Mouse (Mus musculus): ENCODE measurements around the gene Gm10277. TPM values are rescaled to one million over a fixed set of nuclear protein-coding genes. Genes with fewer than 3 reads are reported as not detected.
A peak's percentile ranks its signal among the peaks of the same experiment; 100 is the strongest.

The Gm10277 gene
- polyA plus RNA-seq, 1 experiment from 2014 or later = 1.5 TPM

GRCm38 (mm10) chr11:77783747-77784646, 3.5 kb downstream of the Gm10277 start:
- 59% methylated on average over 18 of the region's 18 CpGs for WGBS
- no peak overlapping the region for H3K9ac ChIP-seq (replicated peaks; ENCODE audit: low read depth, low read length)

GRCm38 (mm10) chr11:77783211-77783746, 4.3 kb downstream of the Gm10277 start:
- WGBS = 62% methylated on average over 10 of the region's 10 CpGs
- Histone ChIP-seq H3K36me3 (ENCODE audit: control insufficient read depth, insufficient read depth, low read length) (peaks cover 2% of the 10 kb centered on the region), H3K4me2 (replicated peaks; ENCODE audit: low read depth, low read length) (no peak overlapping the region), H3K4me1 (ENCODE audit: control insufficient read depth, insufficient read depth, low read length) (peaks cover 34% of the 10 kb centered on the region), H3K27me3 (ENCODE audit: control insufficient read depth, insufficient read depth, low read length) (no peaks in the 10 kb centered on the region), H3K9me3 (ENCODE audit: control insufficient read depth, low read depth, low read length) (no peaks in the 10 kb centered on the region), H3K9ac (replicated peaks; ENCODE audit: low read depth, low read length) (no peak overlapping the region), H3K27ac (ENCODE audit: low read length) (peak overlapping the region; percentile 40; the same call in 1 of the 2 replicates), H3K4me3 (ENCODE audit: low read depth, low read length) (no peak overlapping the region)
- no peak for ATAC-seq (ENCODE audit: insufficient number of reproducible peaks, insufficient read depth, low FRiP score, low read depth)

More at GRCm38 (mm10) chr11:77783747-77784646, 3.5 kb downstream of the Gm10277 start:
- Histone ChIP-seq H3K27ac (ENCODE audit: low read length) (peak overlapping the region; percentile 40; the same call in 1 of the 2 replicates), H3K4me1 (ENCODE audit: control insufficient read depth, insufficient read depth, low read length) (peaks cover 34% of the 10 kb centered on the region), H3K27me3 (ENCODE audit: control insufficient read depth, insufficient read depth, low read length) (no peaks in the 10 kb centered on the region), H3K9me3 (ENCODE audit: control insufficient read depth, low read depth, low read length) (no peaks in the 10 kb centered on the region), H3K4me3 (ENCODE audit: low read depth, low read length) (no peak overlapping the region), H3K4me2 (replicated peaks; ENCODE audit: low read depth, low read length) (no peak overlapping the region), H3K36me3 (ENCODE audit: control insufficient read depth, insufficient read depth, low read length) (no peaks in the 10 kb centered on the region)
- ATAC-seq (ENCODE audit: insufficient number of reproducible peaks, insufficient read depth, low FRiP score, low read depth) = 0 out of 2 replicates have a peak, but pooled peaks have one; percentile 19

- ATAC-seq (ENCODE audit: insufficient number of reproducible peaks, insufficient read depth, low FRiP score, low read depth) = no peak
- Histone ChIP-seq H3K4me2 (replicated peaks; ENCODE audit: low read depth, low read length) (no peak overlapping the region), H3K27ac (ENCODE audit: low read length) (no peak overlapping the region), H3K9ac (replicated peaks; ENCODE audit: low read depth, low read length) (no peak overlapping the region), H3K4me1 (ENCODE audit: control insufficient read depth, insufficient read depth, low read length) (peaks cover 34% of the 10 kb centered on the region), H3K27me3 (ENCODE audit: control insufficient read depth, insufficient read depth, low read length) (no peaks in the 10 kb centered on the region), H3K4me3 (ENCODE audit: low read depth, low read length) (no peak overlapping the region), H3K36me3 (ENCODE audit: control insufficient read depth, insufficient read depth, low read length) (peaks cover 12% of the 10 kb centered on the region), H3K9me3 (ENCODE audit: control insufficient read depth, low read depth, low read length) (no peaks in the 10 kb centered on the region)
- WGBS = 81% methylated on average over 7 of the region's 7 CpGs
Measured at GRCm38 (mm10) chr11:77782104-77782815, 5.3 kb downstream of the Gm10277 start.

GRCm38 (mm10) chr11:77781088-77781487, 6.5 kb downstream of the Gm10277 start:
- no peaks in the 10 kb centered on the region for H3K27me3 ChIP-seq (ENCODE audit: control insufficient read depth, insufficient read depth, low read length)
- H3K4me3 ChIP-seq (ENCODE audit: low read depth, low read length) = no peak overlapping the region
- no peak overlapping the region for H3K9ac ChIP-seq (replicated peaks; ENCODE audit: low read depth, low read length)
- H3K36me3 ChIP-seq (ENCODE audit: control insufficient read depth, insufficient read depth, low read length) = peaks cover 12% of the 10 kb centered on the region
- 71% methylated on average over 7 of the region's 7 CpGs for WGBS
- H3K4me1 ChIP-seq (ENCODE audit: control insufficient read depth, insufficient read depth, low read length) = peaks cover 30% of the 10 kb centered on the region
- ATAC-seq (ENCODE audit: insufficient number of reproducible peaks, insufficient read depth, low FRiP score, low read depth) = no peak
- no peak overlapping the region for H3K27ac ChIP-seq (ENCODE audit: low read length)
- H3K4me2 ChIP-seq (replicated peaks; ENCODE audit: low read depth, low read length) = no peak overlapping the region
- no peaks in the 10 kb centered on the region for H3K9me3 ChIP-seq (ENCODE audit: control insufficient read depth, low read depth, low read length)

DNA sequence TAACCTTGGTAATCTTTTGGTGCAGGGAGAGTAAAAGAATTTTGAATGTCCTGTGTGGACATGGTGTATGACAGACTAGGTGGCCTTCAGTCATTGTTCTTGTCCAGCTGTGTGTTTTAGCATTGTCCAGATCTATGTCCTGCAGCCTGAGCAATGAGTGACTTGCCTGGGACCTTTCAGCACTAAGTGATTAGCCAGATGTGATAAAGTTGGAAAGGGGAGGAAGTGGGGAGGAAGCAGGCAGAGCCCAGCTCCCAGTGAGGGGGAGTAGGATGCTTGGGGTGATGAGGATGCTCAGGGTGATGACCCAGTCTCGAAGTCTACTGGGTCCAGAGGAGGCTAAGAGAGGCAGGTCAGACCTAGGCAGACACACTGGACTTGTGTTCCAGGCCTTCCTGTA, 8.3 kb downstream of the Gm10277 start:
- ATAC-seq (ENCODE audit: insufficient number of reproducible peaks, insufficient read depth, low FRiP score, low read depth) = no peak
- H3K36me3 ChIP-seq (ENCODE audit: control insufficient read depth, insufficient read depth, low read length) = peaks cover 12% of the 10 kb centered on the region
- H3K9me3 ChIP-seq (ENCODE audit: control insufficient read depth, low read depth, low read length) = no peaks in the 10 kb centered on the region
- peaks cover 16% of the 10 kb centered on the region for H3K4me1 ChIP-seq (ENCODE audit: control insufficient read depth, insufficient read depth, low read length)
- no peak overlapping the region for H3K27ac ChIP-seq (ENCODE audit: low read length)
- H3K9ac ChIP-seq (replicated peaks; ENCODE audit: low read depth, low read length) = no peak overlapping the region
- no peak overlapping the region for H3K4me2 ChIP-seq (replicated peaks; ENCODE audit: low read depth, low read length)
- no peaks in the 10 kb centered on the region for H3K27me3 ChIP-seq (ENCODE audit: control insufficient read depth, insufficient read depth, low read length)
- 75% methylated on average over 1 of the region's 1 CpGs for WGBS
- no peak overlapping the region for H3K4me3 ChIP-seq (ENCODE audit: low read depth, low read length)

DNA sequence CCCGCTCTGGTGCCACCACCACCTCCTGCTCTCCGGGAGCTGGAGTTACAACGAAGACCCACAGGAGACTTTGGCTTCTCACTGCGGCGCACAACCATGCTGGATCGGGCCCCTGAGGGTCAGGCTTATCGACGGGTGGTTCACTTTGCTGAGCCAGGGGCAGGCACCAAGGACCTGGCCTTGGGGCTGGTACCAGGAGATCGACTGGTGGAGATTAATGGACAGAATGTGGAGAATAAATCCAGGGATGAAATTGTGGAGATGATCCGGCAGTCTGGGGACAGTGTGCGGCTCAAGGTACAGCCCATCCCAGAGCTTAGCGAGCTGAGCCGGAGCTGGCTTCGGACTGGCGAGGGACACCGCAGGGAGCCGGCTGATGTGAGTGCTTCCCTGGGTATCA, 9.6 kb downstream of the Gm10277 start:
- 89% methylated on average over 17 of the region's 17 CpGs for WGBS
- Histone ChIP-seq H3K36me3 (ENCODE audit: control insufficient read depth, insufficient read depth, low read length) (peaks cover 12% of the 10 kb centered on the region), H3K9me3 (ENCODE audit: control insufficient read depth, low read depth, low read length) (no peaks in the 10 kb centered on the region), H3K9ac (replicated peaks; ENCODE audit: low read depth, low read length) (no peak overlapping the region), H3K4me1 (ENCODE audit: control insufficient read depth, insufficient read depth, low read length) (0 out of 2 replicates have a peak, but pooled peaks cover 4% of the 10 kb centered on the region), H3K4me2 (replicated peaks; ENCODE audit: low read depth, low read length) (no peak overlapping the region), H3K4me3 (ENCODE audit: low read depth, low read length) (no peak overlapping the region), H3K27me3 (ENCODE audit: control insufficient read depth, insufficient read depth, low read length) (no peaks in the 10 kb centered on the region), H3K27ac (ENCODE audit: low read length) (no peak overlapping the region)
- ATAC-seq (ENCODE audit: insufficient number of reproducible peaks, insufficient read depth, low FRiP score, low read depth) = no peak

GRCm38 (mm10) chr11:77777436-77777835, 10.1 kb downstream of the Gm10277 start:
- 91% methylated on average over 17 of the region's 17 CpGs for WGBS
- ATAC-seq (ENCODE audit: insufficient number of reproducible peaks, insufficient read depth, low FRiP score, low read depth) = no peak
- no peak overlapping the region for H3K27ac ChIP-seq (ENCODE audit: low read length)

GRCm38 (mm10) chr11:77775701-77776400, 11.7 kb downstream of the Gm10277 start:
- Histone ChIP-seq H3K4me1 (ENCODE audit: control insufficient read depth, insufficient read depth, low read length) (0 out of 2 replicates have a peak, but pooled peaks cover 4% of the 10 kb centered on the region), H3K4me2 (replicated peaks; ENCODE audit: low read depth, low read length) (no peak overlapping the region), H3K36me3 (ENCODE audit: control insufficient read depth, insufficient read depth, low read length) (peaks cover 12% of the 10 kb centered on the region), H3K9me3 (ENCODE audit: control insufficient read depth, low read depth, low read length) (no peaks in the 10 kb centered on the region), H3K9ac (replicated peaks; ENCODE audit: low read depth, low read length) (no peak overlapping the region), H3K4me3 (ENCODE audit: low read depth, low read length) (no peak overlapping the region), H3K27me3 (ENCODE audit: control insufficient read depth, insufficient read depth, low read length) (no peaks in the 10 kb centered on the region), H3K27ac (ENCODE audit: low read length) (peak overlapping the region; percentile 39; the same call in 1 of the 2 replicates)
- no peak for ATAC-seq (ENCODE audit: insufficient number of reproducible peaks, insufficient read depth, low FRiP score, low read depth)
- 62% methylated on average over 9 of the region's 9 CpGs for WGBS

More at GRCm38 (mm10) chr11:77777436-77777835, 10.1 kb downstream of the Gm10277 start:
- Histone ChIP-seq H3K4me3 (ENCODE audit: low read depth, low read length) (no peak overlapping the region), H3K4me2 (replicated peaks; ENCODE audit: low read depth, low read length) (no peak overlapping the region), H3K4me1 (ENCODE audit: control insufficient read depth, insufficient read depth, low read length) (0 out of 2 replicates have a peak, but pooled peaks cover 4% of the 10 kb centered on the region), H3K36me3 (ENCODE audit: control insufficient read depth, insufficient read depth, low read length) (peaks cover 12% of the 10 kb centered on the region), H3K27me3 (ENCODE audit: control insufficient read depth, insufficient read depth, low read length) (no peaks in the 10 kb centered on the region), H3K9ac (replicated peaks; ENCODE audit: low read depth, low read length) (no peak overlapping the region), H3K9me3 (ENCODE audit: control insufficient read depth, low read depth, low read length) (no peaks in the 10 kb centered on the region)
